Mouse (Mus musculus): ENCODE results near the gene Fos.
"Not testable (repeated sequence)": the region's sequence is repeated elsewhere in the genome, so short reads cannot be mapped to it uniquely, and the experiment has no call there.

GRCm38 (mm10) chr12:85524859-85525495 lies 51.3 kb downstream of the Fos start:
- not testable (repeated sequence) for TF ChIP-seq CTCF (IDR thresholded peaks at IDR 0.05; ENCODE audit: low read depth, low read length); POLR2A (IDR thresholded peaks at IDR 0.05; ENCODE audit: borderline replicate concordance, low read depth, low read length)

Data from bone marrow macrophage, adult 2 months (primary cell).